Mouse (Mus musculus): ENCODE data around the gene Hmg20a. TPM values are rescaled to one million over a fixed set of nuclear protein-coding genes. Genes with fewer than 3 reads are reported as not detected.

The Hmg20a gene
- polyA plus RNA-seq, 1 experiment: 43.5 TPM

DNA sequence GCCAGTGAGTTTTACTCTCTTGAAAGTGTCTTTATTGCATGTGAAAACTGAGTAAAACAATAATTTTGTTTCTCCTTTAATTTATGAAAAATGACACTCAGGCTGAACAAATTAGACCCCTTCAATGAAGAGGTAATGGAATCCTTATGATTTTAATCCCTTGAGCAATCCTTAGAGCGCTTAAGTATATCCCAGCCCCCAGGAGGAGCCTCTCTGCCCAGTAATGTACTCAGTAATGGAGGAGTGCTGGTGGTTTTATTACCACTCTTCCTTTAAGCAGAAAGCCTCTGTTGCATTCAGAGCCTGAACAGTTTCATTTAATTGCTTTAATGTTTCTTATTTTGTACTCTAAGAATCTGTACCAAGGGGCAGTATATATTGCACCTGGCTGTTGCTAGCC is 67.0 kb downstream of the Hmg20a start:
- Histone ChIP-seq H3K4me1 (ENCODE audit: control insufficient read depth, insufficient read depth, low read length) (no peaks in the 10 kb centered on the region), H3K27me3 (ENCODE audit: control insufficient read depth, insufficient read depth, low read length, poor library complexity, severe bottlenecking) (no peaks in the 10 kb centered on the region), H3K9ac (ENCODE audit: low read depth, poor library complexity, severe bottlenecking) (no peak overlapping the region), H3K9me3 (replicated peaks; ENCODE audit: control insufficient read depth, insufficient read depth, low read length, poor library complexity, severe bottlenecking) (no peaks in the 10 kb centered on the region), H3K36me3 (ENCODE audit: control insufficient read depth, insufficient read depth, low read length, poor library complexity, severe bottlenecking) (peaks cover 4% of the 10 kb centered on the region; the same call in 1 of the 2 replicates), H3K27ac (ENCODE audit: insufficient read depth, low read length) (no peak overlapping the region), H3K4me3 (ENCODE audit: low read depth, low read length) (no peak overlapping the region)
- TF ChIP-seq POLR2A (IDR thresholded peaks at IDR 0.05; ENCODE audit: insufficient read depth, low read length): no peak
- no peak for TF ChIP-seq EP300 (IDR thresholded peaks at IDR 0.05; ENCODE audit: insufficient read depth, low read depth, low read length)
- no peak for TF ChIP-seq CTCF (IDR thresholded peaks at IDR 0.05; ENCODE audit: low read depth, low read length)

DNA sequence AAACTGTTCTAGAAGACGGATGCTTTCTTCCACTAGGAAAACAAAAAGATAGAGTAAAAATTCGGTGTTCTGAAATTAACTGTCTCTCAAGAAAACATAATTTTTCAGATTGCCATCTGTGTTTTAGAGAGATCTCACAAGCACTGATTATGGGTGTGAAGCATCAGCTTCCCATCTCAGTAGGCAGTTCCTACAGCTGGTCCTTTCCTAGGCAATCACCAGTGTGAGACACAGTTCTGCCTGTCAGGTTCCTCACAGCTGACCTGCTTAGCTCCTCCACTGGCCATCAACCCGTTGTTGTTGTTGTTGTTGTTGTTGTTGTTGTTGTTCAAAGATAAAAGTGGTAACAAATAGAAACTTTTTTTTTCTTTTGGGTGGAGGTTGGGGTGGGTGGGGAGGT is 67.7 kb downstream of the Hmg20a start:
- Histone ChIP-seq H3K9ac (ENCODE audit: low read depth, poor library complexity, severe bottlenecking) (no peak overlapping the region), H3K4me1 (ENCODE audit: control insufficient read depth, insufficient read depth, low read length) (no peaks in the 10 kb centered on the region), H3K9me3 (replicated peaks; ENCODE audit: control insufficient read depth, insufficient read depth, low read length, poor library complexity, severe bottlenecking) (no peaks in the 10 kb centered on the region), H3K36me3 (ENCODE audit: control insufficient read depth, insufficient read depth, low read length, poor library complexity, severe bottlenecking) (peaks cover 4% of the 10 kb centered on the region; the same call in 1 of the 2 replicates), H3K27me3 (ENCODE audit: control insufficient read depth, insufficient read depth, low read length, poor library complexity, severe bottlenecking) (no peaks in the 10 kb centered on the region), H3K27ac (ENCODE audit: insufficient read depth, low read length) (no peak overlapping the region), H3K4me3 (ENCODE audit: low read depth, low read length) (no peak overlapping the region)
- TF ChIP-seq EP300 (IDR thresholded peaks at IDR 0.05; ENCODE audit: insufficient read depth, low read depth, low read length) (no peak), POLR2A (IDR thresholded peaks at IDR 0.05; ENCODE audit: insufficient read depth, low read length) (no peak), CTCF (IDR thresholded peaks at IDR 0.05; ENCODE audit: low read depth, low read length) (no peak)

DNA sequence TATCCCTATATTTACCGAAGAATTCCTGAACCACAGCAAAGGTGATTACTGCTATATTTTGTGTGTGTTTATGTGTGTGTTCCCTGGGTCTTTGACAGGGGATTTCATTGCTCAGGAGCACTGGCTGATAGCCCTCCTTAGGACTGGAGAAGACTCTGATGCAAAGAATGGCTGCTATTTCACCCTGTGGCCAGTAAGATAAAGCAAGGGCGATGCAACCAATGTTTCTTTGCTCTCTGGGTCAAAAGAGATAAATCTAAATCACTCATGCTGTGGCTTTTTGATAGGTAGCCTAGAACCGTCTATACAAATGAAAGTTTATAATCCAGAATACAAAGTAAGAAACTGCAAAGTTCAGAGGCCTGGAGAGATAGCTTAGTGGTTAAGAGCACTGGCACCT is 69.2 kb downstream of the Hmg20a start:
- Histone ChIP-seq H3K9me3 (replicated peaks; ENCODE audit: control insufficient read depth, insufficient read depth, low read length, poor library complexity, severe bottlenecking) (no peaks in the 10 kb centered on the region), H3K4me1 (ENCODE audit: control insufficient read depth, insufficient read depth, low read length) (no peaks in the 10 kb centered on the region), H3K4me3 (ENCODE audit: low read depth, low read length) (no peak overlapping the region), H3K27ac (ENCODE audit: insufficient read depth, low read length) (no peak overlapping the region), H3K36me3 (ENCODE audit: control insufficient read depth, insufficient read depth, low read length, poor library complexity, severe bottlenecking) (peaks cover 4% of the 10 kb centered on the region; the same call in 1 of the 2 replicates), H3K9ac (ENCODE audit: low read depth, poor library complexity, severe bottlenecking) (no peak overlapping the region), H3K27me3 (ENCODE audit: control insufficient read depth, insufficient read depth, low read length, poor library complexity, severe bottlenecking) (no peaks in the 10 kb centered on the region)
- TF ChIP-seq POLR2A (IDR thresholded peaks at IDR 0.05; ENCODE audit: insufficient read depth, low read length): no peak
- no peak for TF ChIP-seq EP300 (IDR thresholded peaks at IDR 0.05; ENCODE audit: insufficient read depth, low read depth, low read length)
- TF ChIP-seq CTCF (IDR thresholded peaks at IDR 0.05; ENCODE audit: low read depth, low read length): no peak

DNA sequence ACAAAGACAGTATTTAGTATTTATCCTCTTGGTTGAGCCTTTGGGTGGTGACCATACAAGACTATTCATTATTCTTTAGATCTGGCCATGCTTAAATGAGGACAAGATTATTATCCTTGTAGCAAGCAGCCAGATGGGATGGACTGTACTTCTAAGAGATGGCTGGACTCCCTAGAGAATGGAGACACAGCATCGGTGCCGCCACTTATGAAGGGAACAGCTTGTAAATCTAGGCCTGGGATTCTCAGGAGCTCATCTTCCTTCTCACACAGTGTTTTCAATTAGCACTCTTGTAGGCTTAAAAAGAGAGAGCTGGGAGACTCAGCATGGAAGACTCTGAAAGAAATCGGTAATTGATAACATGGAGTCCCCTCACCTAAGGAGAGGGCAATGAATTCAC is 74.0 kb downstream of the Hmg20a start:
- H3K9me3 ChIP-seq (replicated peaks; ENCODE audit: control insufficient read depth, insufficient read depth, low read length, poor library complexity, severe bottlenecking): no peaks in the 10 kb centered on the region
- no peak overlapping the region for H3K9ac ChIP-seq (ENCODE audit: low read depth, poor library complexity, severe bottlenecking)
- no peaks in the 10 kb centered on the region for H3K27me3 ChIP-seq (ENCODE audit: control insufficient read depth, insufficient read depth, low read length, poor library complexity, severe bottlenecking)
- TF ChIP-seq EP300 (IDR thresholded peaks at IDR 0.05; ENCODE audit: insufficient read depth, low read depth, low read length): no peak
- TF ChIP-seq CTCF (IDR thresholded peaks at IDR 0.05; ENCODE audit: low read depth, low read length): no peak
- TF ChIP-seq POLR2A (IDR thresholded peaks at IDR 0.05; ENCODE audit: insufficient read depth, low read length): no peak
- no peaks in the 10 kb centered on the region for H3K4me1 ChIP-seq (ENCODE audit: control insufficient read depth, insufficient read depth, low read length)
- H3K36me3 ChIP-seq (ENCODE audit: control insufficient read depth, insufficient read depth, low read length, poor library complexity, severe bottlenecking): peaks cover 4% of the 10 kb centered on the region; the same call in 1 of the 2 replicates
- H3K27ac ChIP-seq (ENCODE audit: insufficient read depth, low read length): no peak overlapping the region
- H3K4me3 ChIP-seq (ENCODE audit: low read depth, low read length): no peak overlapping the region

DNA sequence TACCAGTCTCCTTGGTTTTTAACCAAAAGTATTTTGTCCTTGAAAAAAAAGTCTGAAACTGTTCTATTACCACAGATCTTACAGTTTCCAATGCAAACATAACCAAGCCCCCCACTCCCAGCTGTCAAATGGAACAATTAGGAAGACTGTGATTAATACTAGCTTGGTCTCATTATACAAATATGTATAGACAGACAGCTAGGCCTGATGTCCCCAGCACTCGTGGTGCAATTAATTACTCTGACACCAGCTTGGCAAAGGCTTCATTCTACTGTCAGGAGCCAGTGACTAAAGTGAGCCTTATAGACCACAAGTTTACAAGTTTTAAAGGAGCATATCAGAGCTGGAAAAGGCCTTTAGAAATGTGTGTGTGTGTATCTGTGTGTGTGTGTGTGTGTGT is 74.5 kb downstream of the Hmg20a start:
- Histone ChIP-seq H3K27ac (ENCODE audit: insufficient read depth, low read length) (no peak overlapping the region), H3K27me3 (ENCODE audit: control insufficient read depth, insufficient read depth, low read length, poor library complexity, severe bottlenecking) (no peaks in the 10 kb centered on the region), H3K4me1 (ENCODE audit: control insufficient read depth, insufficient read depth, low read length) (no peaks in the 10 kb centered on the region), H3K4me3 (ENCODE audit: low read depth, low read length) (no peak overlapping the region), H3K9me3 (replicated peaks; ENCODE audit: control insufficient read depth, insufficient read depth, low read length, poor library complexity, severe bottlenecking) (no peaks in the 10 kb centered on the region), H3K36me3 (ENCODE audit: control insufficient read depth, insufficient read depth, low read length, poor library complexity, severe bottlenecking) (peaks cover 4% of the 10 kb centered on the region; the same call in 1 of the 2 replicates), H3K9ac (ENCODE audit: low read depth, poor library complexity, severe bottlenecking) (no peak overlapping the region)
- TF ChIP-seq POLR2A (IDR thresholded peaks at IDR 0.05; ENCODE audit: insufficient read depth, low read length): no peak
- no peak for TF ChIP-seq CTCF (IDR thresholded peaks at IDR 0.05; ENCODE audit: low read depth, low read length)
- no peak for TF ChIP-seq EP300 (IDR thresholded peaks at IDR 0.05; ENCODE audit: insufficient read depth, low read depth, low read length)

DNA sequence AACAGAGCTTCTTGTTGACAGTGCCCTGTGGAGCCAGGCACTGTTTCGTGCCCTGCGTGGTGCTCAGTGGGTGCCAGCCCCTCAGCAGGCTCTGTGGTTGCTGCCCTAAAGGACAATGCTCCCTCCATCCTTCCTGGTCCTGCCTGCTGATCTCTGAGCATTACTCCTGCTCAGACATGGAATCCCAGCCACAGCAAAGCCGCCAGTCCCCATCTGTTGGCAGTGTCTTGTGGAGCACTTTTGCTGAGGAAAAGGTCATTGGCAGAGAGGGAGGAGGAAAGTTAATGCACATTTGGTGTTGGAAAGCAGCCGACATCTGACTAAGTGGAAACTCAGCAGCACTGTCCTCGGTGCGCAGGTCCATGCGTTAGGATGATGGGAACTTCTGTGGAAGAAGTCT is 76.7 kb downstream of the Hmg20a start:
- H3K9me3 ChIP-seq (replicated peaks; ENCODE audit: control insufficient read depth, insufficient read depth, low read length, poor library complexity, severe bottlenecking): no peaks in the 10 kb centered on the region
- no peak overlapping the region for H3K9ac ChIP-seq (ENCODE audit: low read depth, poor library complexity, severe bottlenecking)
- no peak for TF ChIP-seq EP300 (IDR thresholded peaks at IDR 0.05; ENCODE audit: insufficient read depth, low read depth, low read length)
- TF ChIP-seq POLR2A (IDR thresholded peaks at IDR 0.05; ENCODE audit: insufficient read depth, low read length): no peak
- TF ChIP-seq CTCF (IDR thresholded peaks at IDR 0.05; ENCODE audit: low read depth, low read length): no peak
- H3K27ac ChIP-seq (ENCODE audit: insufficient read depth, low read length): no peak overlapping the region
- no peaks in the 10 kb centered on the region for H3K4me1 ChIP-seq (ENCODE audit: control insufficient read depth, insufficient read depth, low read length)
- H3K4me3 ChIP-seq (ENCODE audit: low read depth, low read length): no peak overlapping the region
- H3K27me3 ChIP-seq (ENCODE audit: control insufficient read depth, insufficient read depth, low read length, poor library complexity, severe bottlenecking): no peaks in the 10 kb centered on the region
- no peaks in the 10 kb centered on the region; the same call in 1 of the 2 replicates for H3K36me3 ChIP-seq (ENCODE audit: control insufficient read depth, insufficient read depth, low read length, poor library complexity, severe bottlenecking)

Measured in ES-Bruce4 (cell line).